Mouse (Mus musculus) CH12.LX (cell line): ENCODE data around the gene Sppl2b.

Experiments used
- BHLHE40 ChIP-seq: IDR thresholded peaks from 2 replicates; pipeline ENCODE4 v1.6.1; 2011; ENCODE audit warnings: mild to moderate bottlenecking, low read depth, low read length, improper control_type of control experiment
- CHD2 ChIP-seq: IDR thresholded peaks from 2 replicates; pipeline ENCODE4 v1.6.1; 2011; ENCODE audit warnings: low read length, improper control_type of control experiment
- CTCF ChIP-seq, 2 experiments: IDR thresholded peaks in 1 of 2; conservative IDR thresholded peaks in 1 of 2; 2 replicates each; pipeline ENCODE4 v1.5.1; 2011 to 2012; ENCODE audit warnings: low read depth in 2 of 2, low read length in 2 of 2, improper control_type of control experiment in 1 of 2, inconsistent platforms in 1 of 2, mild to moderate bottlenecking in 1 of 2, moderate library complexity in 1 of 2
- EP300 ChIP-seq: IDR thresholded peaks from 2 replicates; pipeline ENCODE4 v1.6.1; 2011; ENCODE audit warnings: low read length, improper control_type of control experiment
- MAX ChIP-seq: IDR thresholded peaks from 2 replicates; pipeline ENCODE4 v1.6.1; 2011; ENCODE audit warnings: low read length, improper control_type of control experiment
- MXI1 ChIP-seq: IDR thresholded peaks from 2 replicates; pipeline ENCODE4 v1.6.1; 2011; ENCODE audit warnings: mild to moderate bottlenecking, low read depth, low read length, improper control_type of control experiment
- POLR2A ChIP-seq: IDR thresholded peaks from 2 replicates; pipeline ENCODE4 v1.6.1; 2011; ENCODE audit warnings: low read depth, mild to moderate bottlenecking, improper control_type of control experiment, low read length
- POLR2AphosphoS2 ChIP-seq: IDR thresholded peaks from 2 replicates; pipeline ENCODE4 v1.6.1; 2011; ENCODE audit warnings: low read depth, low read length, improper control_type of control experiment
- RCOR1 ChIP-seq: conservative IDR thresholded peaks from 2 replicates; pipeline ENCODE4 v1.6.1; 2012; ENCODE audit warnings: low read depth, mild to moderate bottlenecking, inconsistent platforms, low read length, improper control_type of control experiment
- ZC3H11A ChIP-seq: IDR thresholded peaks from 2 replicates; pipeline ENCODE4 v1.6.1; 2012; ENCODE audit warnings: low read depth, mild to moderate bottlenecking, inconsistent platforms, low read length, improper control_type of control experiment
- ZKSCAN1 ChIP-seq: IDR thresholded peaks from 2 replicates; pipeline ENCODE4 v1.6.1; 2012; ENCODE audit warnings: low read depth, inconsistent platforms, low read length, improper control_type of control experiment, borderline replicate concordance
- ZMIZ1 ChIP-seq: IDR thresholded peaks from 2 replicates; pipeline ENCODE4 v1.6.1; 2012; ENCODE audit warnings: low read depth, mild to moderate bottlenecking, inconsistent platforms, low read length, improper control_type of control experiment
- ZNF384 ChIP-seq: IDR thresholded peaks from 2 replicates; pipeline ENCODE4 v1.6.1; 2012; ENCODE audit warnings: low read depth, low read length, improper control_type of control experiment, inconsistent platforms

- no peak for TF ChIP-seq CTCF (conservative IDR thresholded peaks at IDR 0.05 in 1 of 2, IDR thresholded peaks at IDR 0.05 in 1 of 2; ENCODE audit: low read depth in 2 of 2, low read length in 2 of 2)
- TF ChIP-seq ZKSCAN1, result no peak
- no peak for TF ChIP-seq POLR2A
- no peak for TF ChIP-seq MXI1
- no peak for TF ChIP-seq ZC3H11A
- no peak for TF ChIP-seq BHLHE40
- no peak for TF ChIP-seq ZNF384
- TF ChIP-seq MAX, result no peak
- TF ChIP-seq RCOR1, result no peak
- no peak for TF ChIP-seq ZMIZ1
- no peak for TF ChIP-seq CHD2
- no peak for TF ChIP-seq POLR2AphosphoS2
- TF ChIP-seq EP300, result no peak
Measured at GRCm38 (mm10) chr10:80917336-80917778, 62.3 kb downstream of the Sppl2b start.
